Mouse (Mus musculus) WW6 (cell line): Measurements from ENCODE around the gene 1700030K09Rik.

Source experiments
- DNase-seq: peaks from one replicate; pipeline ENCODE4 v3.0.0-alpha.2; 2013; ENCODE audit warnings: low read depth, low spot score

The 1700030K09Rik gene

DNA sequence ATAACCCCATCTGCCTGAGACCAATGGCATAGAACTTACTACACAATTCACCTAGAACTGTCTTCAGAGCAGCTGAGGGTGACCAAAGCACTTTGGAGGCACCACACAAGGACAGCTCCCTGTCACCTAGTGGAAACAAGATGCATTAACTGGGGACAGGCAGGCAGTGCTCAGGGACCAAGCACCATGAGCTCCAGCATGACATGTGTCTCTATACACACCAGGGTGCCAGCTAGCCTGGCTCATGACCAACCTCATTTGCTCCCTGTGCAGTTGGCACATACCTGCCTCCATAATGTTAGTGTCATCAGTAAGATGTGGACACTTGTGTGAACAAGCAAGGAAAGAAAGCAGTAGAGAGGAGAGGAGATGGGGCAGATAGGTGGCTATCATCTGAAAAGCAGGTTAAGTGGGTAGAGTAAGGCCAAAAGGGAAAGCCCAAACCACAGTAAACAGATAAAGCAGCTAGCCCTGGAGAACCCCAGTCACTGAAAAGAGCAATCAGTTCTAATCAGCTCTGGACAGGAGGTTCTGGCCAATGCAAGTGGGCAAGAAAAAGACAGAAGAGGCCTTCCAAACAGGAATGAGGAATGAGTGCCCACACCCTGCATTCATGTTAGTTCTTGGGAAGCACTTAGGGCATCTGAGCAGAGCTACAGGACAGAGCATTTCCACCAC, 61.1 kb downstream of the 1700030K09Rik start:
- no peak for DNase-seq

DNA sequence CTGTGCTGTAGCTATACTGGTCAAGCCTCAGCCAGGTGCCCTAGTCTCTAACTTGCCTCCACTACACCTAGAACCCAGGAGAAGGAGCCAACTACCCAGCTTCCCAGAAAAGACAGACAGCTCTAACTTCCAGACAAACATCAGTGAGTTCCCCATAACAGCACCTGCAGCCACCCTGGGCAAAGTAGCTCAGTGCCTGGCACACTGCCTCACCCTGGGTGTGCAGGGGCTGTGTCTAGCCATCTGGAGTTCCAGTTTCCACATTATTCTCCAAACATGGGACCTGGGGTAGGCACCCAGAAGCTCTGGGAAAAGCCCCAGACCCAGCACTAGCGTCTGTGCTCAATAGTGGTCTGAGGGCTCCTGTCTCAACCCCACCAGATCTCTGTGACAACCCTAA, 63.8 kb downstream of the 1700030K09Rik start:
- DNase-seq = no peak
